Mouse (Mus musculus) CH12.LX (cell line): ENCODE data around the gene Zfhx3. TPM values are rescaled to one million over a fixed set of nuclear protein-coding genes. Genes with fewer than 3 reads are reported as not detected.
A peak's percentile ranks its signal among the peaks of the same experiment; 100 is the strongest.

Experiments
- DNase-seq: peaks from one replicate; pipeline ENCODE4 v3.0.0-alpha.2; 2013; ENCODE audit errors: extremely low read depth
- H3K27ac ChIP-seq: 2 replicates; pipeline ENCODE4 v1.5.1; 2012; ENCODE audit warnings: low read depth, mild to moderate bottlenecking, control low read depth, moderate library complexity; ENCODE audit not compliant: insufficient read depth
- H3K27me3 ChIP-seq: replicated peaks from 2 replicates; pipeline ENCODE3; 2012; ENCODE audit warnings: inconsistent platforms
- H3K36me3 ChIP-seq, 2 experiments: replicated peaks in 1 of 2; 2 replicates each; pipeline versions ENCODE3 to v1.6.1; 2012; ENCODE audit warnings: inconsistent platforms in 1 of 2, low read length in 1 of 2, mild to moderate bottlenecking in 1 of 2, mixed read lengths in 1 of 2, moderate library complexity in 1 of 2; ENCODE audit not compliant: control insufficient read depth in 1 of 2, insufficient read depth in 1 of 2
- H3K4me1 ChIP-seq, 2 experiments: 2 replicates each; pipeline ENCODE4 v1.6.1; 2012; ENCODE audit warnings: inconsistent platforms in 1 of 2, moderate library complexity in 1 of 2; ENCODE audit not compliant: insufficient read depth in 2 of 2, control insufficient read depth in 1 of 2
- H3K4me2 ChIP-seq: 2 replicates; pipeline ENCODE4 v1.6.1; 2012; ENCODE audit warnings: low read depth, mild to moderate bottlenecking, control low read depth; ENCODE audit not compliant: poor library complexity, insufficient read depth, severe bottlenecking
- H3K4me3 ChIP-seq, 3 experiments: fragments of 150-350 bp in 1 of 3; sonication (generic) in 1 of 3; replicated peaks in 1 of 3; 2 replicates each; pipeline versions ENCODE3 to v1.5.1; 2011 to 2012; ENCODE audit warnings: low read depth in 2 of 3, low read length in 2 of 3, mild to moderate bottlenecking in 2 of 3, moderate library complexity in 2 of 3, control low read depth in 1 of 3, improper control_type of control experiment in 1 of 3, inconsistent platforms in 1 of 3, mixed read lengths in 1 of 3; ENCODE audit not compliant: poor library complexity in 1 of 3
- H3K79me2 ChIP-seq: replicated peaks from 2 replicates; pipeline ENCODE4 v1.6.1; 2012; ENCODE audit warnings: mild to moderate bottlenecking, moderate library complexity; ENCODE audit not compliant: control insufficient read depth, poor library complexity, insufficient read depth, severe bottlenecking; ENCODE audit errors: extremely low read depth
- H3K9ac ChIP-seq: 2 replicates; pipeline ENCODE4 v1.6.1; 2012; ENCODE audit warnings: low read depth, mild to moderate bottlenecking, control low read depth, moderate library complexity; ENCODE audit not compliant: insufficient read depth
- H3K9me3 ChIP-seq: replicated peaks from 2 replicates; pipeline ENCODE3; 2012; ENCODE audit warnings: low read length, inconsistent platforms, mixed read lengths
- BHLHE40 ChIP-seq: IDR thresholded peaks from 2 replicates; pipeline ENCODE4 v1.6.1; 2011; ENCODE audit warnings: mild to moderate bottlenecking, low read depth, low read length, improper control_type of control experiment
- CHD2 ChIP-seq: IDR thresholded peaks from 2 replicates; pipeline ENCODE4 v1.6.1; 2011; ENCODE audit warnings: low read length, improper control_type of control experiment
- E2F4 ChIP-seq: IDR thresholded peaks from 2 replicates; pipeline ENCODE4 v1.6.1; 2011; ENCODE audit warnings: low read depth, low read length, improper control_type of control experiment; ENCODE audit not compliant: insufficient replicate concordance
- ETS1 ChIP-seq: conservative IDR thresholded peaks from 2 replicates; pipeline ENCODE4 v1.6.1; 2012; ENCODE audit warnings: low read depth, mild to moderate bottlenecking, inconsistent platforms, low read length, improper control_type of control experiment, moderate library complexity
- GABPA ChIP-seq: IDR thresholded peaks from 2 replicates; pipeline ENCODE4 v1.6.1; 2012; ENCODE audit warnings: low read depth, low read length, improper control_type of control experiment, inconsistent platforms; ENCODE audit not compliant: insufficient replicate concordance
- HCFC1 ChIP-seq: IDR thresholded peaks from 2 replicates; pipeline ENCODE4 v1.6.1; 2012; ENCODE audit warnings: low read depth, mild to moderate bottlenecking, inconsistent platforms, low read length, improper control_type of control experiment
- IRF4 ChIP-seq: IDR thresholded peaks from 2 replicates; pipeline ENCODE4 v1.6.1; 2014; ENCODE audit warnings: low read depth, mild to moderate bottlenecking, inconsistent platforms, low read length, improper control_type of control experiment
- JUN ChIP-seq: IDR thresholded peaks from 2 replicates; pipeline ENCODE4 v1.6.1; 2011; ENCODE audit warnings: low read depth, mild to moderate bottlenecking, low read length, improper control_type of control experiment, moderate library complexity; ENCODE audit not compliant: insufficient read depth
- JUND ChIP-seq: conservative IDR thresholded peaks from 2 replicates; pipeline ENCODE4 v1.6.1; 2011; ENCODE audit warnings: low read depth, low read length, improper control_type of control experiment
- KAT2A ChIP-seq: IDR thresholded peaks from 2 replicates; pipeline ENCODE4 v1.6.1; 2012; ENCODE audit warnings: low read length, improper control_type of control experiment, inconsistent platforms; ENCODE audit not compliant: insufficient replicate concordance
- MEF2A ChIP-seq: IDR thresholded peaks from 2 replicates; pipeline ENCODE4 v1.6.1; 2014; ENCODE audit warnings: low read depth, mild to moderate bottlenecking, inconsistent platforms, low read length, improper control_type of control experiment, borderline replicate concordance
- NELFE ChIP-seq: IDR thresholded peaks from 2 replicates; pipeline ENCODE4 v1.6.1; 2011; ENCODE audit warnings: low read depth, low read length, improper control_type of control experiment
- PAX5 ChIP-seq: IDR thresholded peaks from 2 replicates; pipeline ENCODE4 v1.6.1; 2012; ENCODE audit warnings: low read length, inconsistent platforms, mixed read lengths
- POLR2A ChIP-seq: IDR thresholded peaks from 2 replicates; pipeline ENCODE4 v1.6.1; 2011; ENCODE audit warnings: low read depth, mild to moderate bottlenecking, improper control_type of control experiment, low read length
- POLR2AphosphoS2 ChIP-seq: IDR thresholded peaks from 2 replicates; pipeline ENCODE4 v1.6.1; 2011; ENCODE audit warnings: low read depth, low read length, improper control_type of control experiment
- SIN3A ChIP-seq: IDR thresholded peaks from 2 replicates; pipeline ENCODE4 v1.6.1; 2012; ENCODE audit warnings: low read length, improper control_type of control experiment, inconsistent platforms
- SMC3 ChIP-seq: IDR thresholded peaks from 2 replicates; pipeline ENCODE4 v1.6.1; 2011; ENCODE audit warnings: low read depth, low read length, improper control_type of control experiment
- TBP ChIP-seq: conservative IDR thresholded peaks from 2 replicates; pipeline ENCODE4 v1.6.1; 2011; ENCODE audit warnings: low read depth, low read length, improper control_type of control experiment
- USF1 ChIP-seq: IDR thresholded peaks from 2 replicates; pipeline ENCODE4 v1.6.1; 2014; ENCODE audit warnings: low read depth, mild to moderate bottlenecking, inconsistent platforms, low read length, improper control_type of control experiment
- USF2 ChIP-seq: conservative IDR thresholded peaks from 2 replicates; pipeline ENCODE4 v1.6.1; 2011; ENCODE audit warnings: low read depth, low read length, improper control_type of control experiment
- ZKSCAN1 ChIP-seq: IDR thresholded peaks from 2 replicates; pipeline ENCODE4 v1.6.1; 2012; ENCODE audit warnings: low read depth, inconsistent platforms, low read length, improper control_type of control experiment, borderline replicate concordance
- dilution Hi-C: fragments of 300-500 bp; cut with MboI; formaldehyde crosslinking; loops from 2 replicates; pipeline ENCODE4 v1.14.3; 2020; ENCODE audit warnings: low sequenced_read_pairs; ENCODE audit not compliant: extremely low pct_unique_long_range_greater_than_20kb, extremely low pct_ligation_motif_present
- in situ Hi-C: fragments of 300-500 bp; cut with MboI; formaldehyde crosslinking; loops from 3 replicates; pipeline ENCODE4 v1.14.3; 2019; ENCODE audit warnings: low sequenced_read_pairs, low pct_ligation_motif_present, low pct_unique_long_range_greater_than_20kb, mixed read lengths
- polyA plus RNA-seq: library from polyadenylated mRNA; unstranded; fragments of >175 nt; gene quantifications from 2 replicates; pipeline ENCODE4 v1.2.1, GENCODE M21; 2012; ENCODE audit warnings: low read depth; ENCODE audit not compliant: insufficient read length
- total RNA-seq, 2 experiments: library from RNA; depleted of rRNA; stranded (reverse); fragments of 300-350 nt in 1 of 2; fragments of >200 nt in 1 of 2; gene quantifications; 2 replicates each; pipeline ENCODE4 v1.2.3; 2012 to 2014

The Zfhx3 gene
- total and polyA plus RNA-seq, 3 experiments, result 0.05 to 0.76 (median 0.68) TPM

GRCm38 (mm10) chr8:108362421-108362820, 420.0 kb downstream of the Zfhx3 start:
- dilution Hi-C loops, result no loop called here
- no peak for DNase-seq
- no peaks in the 10 kb centered on the region for H3K27me3 ChIP-seq
- no peaks in the 10 kb centered on the region for H3K36me3 ChIP-seq
- H3K27ac ChIP-seq, result no peak overlapping the region
- in situ Hi-C loops, result no loop called here
- H3K9me3 ChIP-seq, result no peaks in the 10 kb centered on the region
- no peak overlapping the region for H3K4me3 ChIP-seq
- no peak overlapping the region for H3K4me2 ChIP-seq
- TF ChIP-seq KAT2A, result no peak
- TF ChIP-seq CHD2, result no peak
- TF ChIP-seq POLR2A, result no peak
- no peak for TF ChIP-seq NELFE
- TF ChIP-seq USF1, result no peak
- no peak for TF ChIP-seq BHLHE40
- TF ChIP-seq MEF2A, result no peak
- TF ChIP-seq SMC3, result no peak
- no peak for TF ChIP-seq ZKSCAN1
- TF ChIP-seq PAX5, result no peak
- no peak for TF ChIP-seq SIN3A
- TF ChIP-seq JUN, result no peak
- no peak for TF ChIP-seq GABPA
- TF ChIP-seq E2F4, result no peak
- TF ChIP-seq HCFC1, result no peak
- no peak for TF ChIP-seq TBP
- TF ChIP-seq JUND, result no peak
- TF ChIP-seq POLR2AphosphoS2, result no peak
- TF ChIP-seq IRF4, result no peak
- TF ChIP-seq ETS1, result no peak
- H3K4me1 ChIP-seq, result no peaks in the 10 kb centered on the region
- no peaks in the 10 kb centered on the region for H3K79me2 ChIP-seq
- no peak overlapping the region for H3K9ac ChIP-seq

GRCm38 (mm10) chr8:108363435-108363834, 421.0 kb downstream of the Zfhx3 start:
- Histone ChIP-seq H3K27ac (no peak overlapping the region), H3K4me1 (no peaks in the 10 kb centered on the region), H3K27me3 (no peaks in the 10 kb centered on the region), H3K79me2 (no peaks in the 10 kb centered on the region), H3K9ac (no peak overlapping the region), H3K4me2 (no peak overlapping the region), H3K36me3 (no peaks in the 10 kb centered on the region), H3K4me3 (no peak overlapping the region), H3K9me3 (no peaks in the 10 kb centered on the region)
- in situ Hi-C loops (no loop called here), dilution Hi-C loops (no loop called here)
- no peak for DNase-seq
- TF ChIP-seq E2F4 (no peak), USF2 (no peak), CHD2 (0 out of 2 replicates have a peak, but pooled peaks have one; percentile 12)
